Mouse (Mus musculus) forebrain, postnatal 0 days (tissue): ENCODE results near the gene Olfr713. TPM values are rescaled to one million over a fixed set of nuclear protein-coding genes. Genes with fewer than 3 reads are reported as not detected.

ENCODE experiments used
- ATAC-seq: fragments of 200-750 bp; cut with Nextera tagmentation; 2 replicates; pipeline ENCODE4 v1.8.0; 2017; ENCODE audit warnings: mild to moderate bottlenecking, moderate library complexity
- DNase-seq: peaks from one replicate; pipeline ENCODE4 v3.0.0-alpha.2; 2015
- H3K27ac ChIP-seq: fragments of 300-500 bp; sonication (generic); 2 replicates; pipeline ENCODE4 v1.5.1; 2014; ENCODE audit warnings: low read depth, mild to moderate bottlenecking, antibody characterized with exemption, low read length, moderate library complexity, mixed read lengths
- H3K27me3 ChIP-seq: fragments of 300-500 bp; sonication (generic); 2 replicates; pipeline ENCODE4 v1.6.1; 2014; ENCODE audit warnings: mild to moderate bottlenecking, low read length, mixed read lengths; ENCODE audit not compliant: insufficient read depth
- H3K36me3 ChIP-seq: fragments of 300-500 bp; sonication (generic); 2 replicates; pipeline ENCODE4 v1.6.1; 2014; ENCODE audit warnings: mild to moderate bottlenecking, moderate library complexity; ENCODE audit not compliant: insufficient read depth
- H3K4me1 ChIP-seq: fragments of 300-500 bp; sonication (generic); 2 replicates; pipeline ENCODE4 v1.6.1; 2014; ENCODE audit warnings: antibody characterized with exemption; ENCODE audit not compliant: insufficient read depth
- H3K4me2 ChIP-seq: fragments of 300-500 bp; sonication (generic); 2 replicates; pipeline ENCODE4 v1.6.1; 2014; ENCODE audit warnings: low read depth, mild to moderate bottlenecking, moderate library complexity
- H3K4me3 ChIP-seq: fragments of 300-500 bp; sonication (generic); 2 replicates; pipeline ENCODE4 v1.5.1; 2014; ENCODE audit warnings: low read depth, low read length, mixed read lengths
- H3K9ac ChIP-seq: fragments of 300-500 bp; sonication (generic); 2 replicates; pipeline ENCODE4 v1.6.1; 2014; ENCODE audit warnings: mild to moderate bottlenecking
- H3K9me3 ChIP-seq: fragments of 300-500 bp; sonication (generic); 2 replicates; pipeline ENCODE4 v1.6.1; 2016; ENCODE audit warnings: low read length
- CTCF ChIP-seq: sonication (generic); IDR thresholded peaks from 2 replicates; pipeline ENCODE4 v1.5.1; 2016; ENCODE audit warnings: antibody characterized with exemption, control low read depth, low read depth
- WGBS: fragments of 180-500 bp; shearing (Covaris S2); extraction: QIAGEN DNeasy Blood & Tissue Kit; methylation state at CpG from one replicate; pipeline ENCODE4 v1.1.7; 2014; 5-methylcytosine and 5-hydroxymethylcytosine counted together
- polyA plus RNA-seq: library from polyadenylated mRNA; unstranded; fragments of >200 nt; fragmentation: Nextera tagmentation; extraction: Ambion mirVana; gene quantifications from 2 replicates; pipeline ENCODE4 v1.2.1, GENCODE M21; 2015
- total RNA-seq: library from RNA; depleted of rRNA; stranded (reverse); fragments of >200 nt; gene quantifications from 2 replicates; pipeline ENCODE4 v1.2.3, GENCODE M21; 2014; rRNA removed

The Olfr713 gene
- total RNA-seq (not detected in 2 replicates), polyA plus RNA-seq (not detected in 2 replicates)

- H3K9me3 ChIP-seq, result no peaks in the 10 kb centered on the region
- H3K4me2 ChIP-seq, result no peak within 1 kb of the TSS
- no peak within 1 kb of the TSS for H3K9ac ChIP-seq
- no peak within 1 kb of the TSS for H3K4me3 ChIP-seq
- no peaks in the 10 kb centered on the region for H3K27me3 ChIP-seq
- no peak within 1 kb of the TSS for H3K27ac ChIP-seq
- ATAC-seq (no peak), DNase-seq (no peak)
- WGBS, result 98% methylated on average over 1 of the region's 1 CpGs
- H3K36me3 ChIP-seq, result no peaks in the 10 kb centered on the region
- no peaks in the 10 kb centered on the region for H3K4me1 ChIP-seq
- no peak for TF ChIP-seq CTCF
Measured at GRCm38 (mm10) chr7:107030874-107031273, at the start of gene Olfr713. TSS of gene Olfr713 (plus strand) at chr7:107031174.

GRCm38 (mm10) chr7:106985236-106985635 lies 45.7 kb upstream of the Olfr713 start:
- Histone ChIP-seq H3K4me2 (no peak overlapping the region), H3K9me3 (no peaks in the 10 kb centered on the region), H3K4me3 (no peak overlapping the region), H3K9ac (no peak overlapping the region), H3K27me3 (no peaks in the 10 kb centered on the region), H3K36me3 (no peaks in the 10 kb centered on the region), H3K4me1 (no peaks in the 10 kb centered on the region), H3K27ac (no peak overlapping the region)
- DNase-seq (no peak), ATAC-seq (no peak)
- 91% methylated on average over 3 of the region's 3 CpGs for WGBS
- no peak for TF ChIP-seq CTCF

- no peak for TF ChIP-seq CTCF
- ATAC-seq (no peak), DNase-seq (no peak)
- Histone ChIP-seq H3K27me3 (no peaks in the 10 kb centered on the region), H3K27ac (no peak overlapping the region), H3K4me2 (no peak overlapping the region), H3K4me3 (no peak overlapping the region), H3K9me3 (no peaks in the 10 kb centered on the region), H3K9ac (no peak overlapping the region), H3K4me1 (no peaks in the 10 kb centered on the region), H3K36me3 (no peaks in the 10 kb centered on the region)
- WGBS, result 90% methylated on average over 7 of the region's 7 CpGs
Measured at GRCm38 (mm10) chr7:107000798-107001197, 30.2 kb upstream of the Olfr713 start.

GRCm38 (mm10) chr7:107004169-107004568 lies 26.8 kb upstream of the Olfr713 start:
- Histone ChIP-seq H3K27me3 (no peaks in the 10 kb centered on the region), H3K9me3 (no peaks in the 10 kb centered on the region), H3K4me2 (no peak overlapping the region), H3K4me3 (no peak overlapping the region), H3K9ac (no peak overlapping the region), H3K4me1 (no peaks in the 10 kb centered on the region), H3K36me3 (no peaks in the 10 kb centered on the region), H3K27ac (no peak overlapping the region)
- no peak for DNase-seq
- ATAC-seq, result no peak
- 74% methylated on average over 3 of the region's 3 CpGs for WGBS
- TF ChIP-seq CTCF, result no peak

GRCm38 (mm10) chr7:107005972-107006371 lies 25.0 kb upstream of the Olfr713 start, which contains the start of gene Olfr2:
TSS of gene Olfr2 (minus strand) at chr7:107006072.
- ATAC-seq, result no peak
- Histone ChIP-seq H3K27me3 (no peaks in the 10 kb centered on the region), H3K9ac (no peak within 1 kb of the TSS), H3K4me3 (no peak within 1 kb of the TSS), H3K9me3 (no peaks in the 10 kb centered on the region), H3K4me2 (no peak within 1 kb of the TSS), H3K4me1 (no peaks in the 10 kb centered on the region), H3K27ac (no peak within 1 kb of the TSS), H3K36me3 (no peaks in the 10 kb centered on the region)
- no peak for DNase-seq
- TF ChIP-seq CTCF, result no peak
- 41% methylated on average over 1 of the region's 1 CpGs for WGBS

- H3K4me3 ChIP-seq, result no peak overlapping the region
- no peak overlapping the region for H3K27ac ChIP-seq
- TF ChIP-seq CTCF, result no peak
- H3K4me2 ChIP-seq, result no peak overlapping the region
- ATAC-seq (no peak), DNase-seq (no peak)
- H3K4me1 ChIP-seq, result no peaks in the 10 kb centered on the region
- no peaks in the 10 kb centered on the region for H3K9me3 ChIP-seq
- WGBS, result 81% methylated on average over 2 of the region's 2 CpGs
- H3K9ac ChIP-seq, result no peak overlapping the region
- H3K36me3 ChIP-seq, result no peaks in the 10 kb centered on the region
- H3K27me3 ChIP-seq, result no peaks in the 10 kb centered on the region
Measured at GRCm38 (mm10) chr7:107039934-107040563, 9.1 kb downstream of the Olfr713 start.

GRCm38 (mm10) chr7:107043136-107043535 lies 12.2 kb downstream of the Olfr713 start:
- Histone ChIP-seq H3K4me1 (no peaks in the 10 kb centered on the region), H3K4me2 (no peak overlapping the region), H3K36me3 (no peaks in the 10 kb centered on the region), H3K4me3 (no peak overlapping the region), H3K27ac (no peak overlapping the region), H3K9me3 (no peaks in the 10 kb centered on the region), H3K9ac (no peak overlapping the region), H3K27me3 (no peaks in the 10 kb centered on the region)
- no peak for ATAC-seq
- TF ChIP-seq CTCF, result no peak
- no peak for DNase-seq
- WGBS, result 84% methylated on average over 3 of the region's 3 CpGs
